Mouse (Mus musculus) central nervous system, embryonic 11.5 days (tissue): ENCODE results near the gene Glipr1l3. TPM values are rescaled to one million over a fixed set of nuclear protein-coding genes. Genes with fewer than 3 reads are reported as not detected.

Experiments used
- polyA plus RNA-seq: library from polyadenylated mRNA; depleted of rRNA; stranded (reverse); fragments of >200 nt; gene quantifications from 2 replicates; pipeline ENCODE4 v1.2.3, GENCODE M21; 2012; rRNA removed

The Glipr1l3 gene
- not detected in 2 replicates for polyA plus RNA-seq

DNA sequence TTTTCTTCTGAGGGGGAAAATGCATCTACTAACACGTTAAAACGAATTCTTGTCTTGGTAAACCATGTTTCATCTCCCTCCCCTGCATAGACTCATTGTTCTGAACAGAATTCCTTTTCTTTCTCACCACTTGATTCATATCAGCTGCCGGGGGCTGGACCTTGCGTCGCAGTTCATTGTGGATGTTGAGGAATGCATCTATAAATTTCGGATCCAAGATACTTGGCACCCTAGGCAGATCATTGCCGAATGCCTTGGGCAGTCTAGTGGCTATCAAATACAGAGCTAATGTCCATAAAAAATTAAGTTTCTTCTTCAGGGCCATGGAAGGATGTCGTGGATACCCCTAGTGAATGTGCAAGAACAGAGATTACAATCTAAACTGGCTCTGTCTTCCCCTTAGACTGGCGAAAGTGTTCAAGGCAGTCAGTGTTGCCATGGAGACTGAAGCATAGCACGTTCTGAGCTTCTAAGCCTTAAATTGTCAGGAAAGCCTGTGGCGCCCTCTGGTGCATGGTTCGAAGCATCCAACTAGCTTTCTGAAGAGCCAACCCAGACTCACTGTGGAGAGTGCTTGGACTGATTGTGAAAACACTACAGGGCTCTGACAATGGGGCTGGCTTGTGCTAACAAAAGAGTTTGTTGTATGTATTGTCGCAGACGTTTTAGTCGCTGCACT lies at the start of gene Glipr1l3:
TSS of gene Glipr1l3 (minus strand) at position 446 of the 679 bp plus-strand sequence.

DNA sequence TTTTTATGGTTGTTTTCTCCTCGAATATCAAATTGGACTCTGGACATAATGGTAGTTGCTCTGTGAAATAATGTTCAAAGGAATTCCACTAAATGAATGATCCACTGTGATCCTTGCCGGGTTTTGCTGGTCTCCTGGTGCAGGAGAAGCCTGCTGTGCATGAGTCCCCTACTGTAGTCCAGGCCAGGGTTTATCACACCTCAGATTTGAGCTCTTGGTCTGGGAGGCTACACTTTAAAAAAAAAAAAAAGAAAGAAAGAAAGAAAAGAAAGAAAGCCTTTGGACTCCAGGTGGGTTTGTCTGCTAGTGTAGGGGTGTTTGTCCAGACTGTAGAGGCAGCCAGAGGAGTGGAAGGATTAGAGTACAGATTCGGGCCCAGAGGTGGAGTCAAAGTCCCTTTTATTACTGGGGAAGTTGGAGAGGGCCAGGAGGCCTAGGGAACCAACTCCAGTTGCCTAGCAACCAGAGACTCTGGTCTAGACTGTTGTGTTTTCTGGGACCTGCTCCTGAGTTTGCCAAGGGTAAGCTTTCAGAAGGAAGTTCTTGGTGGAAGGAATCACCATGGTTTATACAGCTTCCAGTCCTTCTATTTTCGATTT lies 3.1 kb upstream of the Glipr1l3 start, which contains the start of gene Caps2:
TSS of gene Caps2 (plus strand) at position 454 of the 599 bp plus-strand sequence.

Other genes with a start within 250 kb of the Glipr1l3 start
- gene Krr1, start 187.7 kb downstream of the Glipr1l3 start, polyA plus RNA-seq, result 47.1 and 78.0 TPM in 2 replicates
- 0.71 and 2.1 TPM in 2 replicates for gene Glipr1, start 157.7 kb downstream of the Glipr1l3 start, polyA plus RNA-seq
- not detected in 2 replicates for gene Glipr1l1, start 100.1 kb downstream of the Glipr1l3 start, polyA plus RNA-seq
- not detected in 2 replicates for gene Glipr1l2, start 77.0 kb downstream of the Glipr1l3 start, polyA plus RNA-seq
- gene Caps2, start 3.3 kb upstream of the Glipr1l3 start, polyA plus RNA-seq, result 0.43 and 0.66 TPM in 2 replicates
- gene Kcnc2, start 110.8 kb upstream of the Glipr1l3 start, polyA plus RNA-seq, result 1.4 and 1.8 TPM in 2 replicates